Mouse (Mus musculus): Measurements from ENCODE around the gene Rnaseh2c.

DNA sequence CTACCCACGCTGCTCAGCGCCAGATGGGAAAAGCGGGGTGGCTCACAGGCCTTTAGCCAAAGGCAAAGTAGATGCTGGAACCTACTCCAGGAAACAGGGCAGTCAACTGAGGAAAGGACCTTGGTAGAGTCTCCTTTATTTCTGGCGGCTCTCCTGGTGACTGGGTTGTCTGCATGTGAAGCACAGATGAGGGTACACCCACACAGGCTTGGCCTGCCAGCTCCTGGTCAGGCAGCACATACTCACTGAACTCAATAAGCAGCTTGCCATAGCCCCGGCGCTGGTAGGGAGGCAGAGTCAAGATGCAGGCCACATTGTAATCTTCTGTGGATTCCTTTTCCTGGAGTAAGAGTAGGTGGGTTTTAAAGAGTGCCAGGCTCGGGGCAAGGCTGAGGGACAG lies 3.5 kb downstream of the Rnaseh2c start:
- no peak for TF ChIP-seq CTCF (IDR thresholded peaks at IDR 0.05)
- no peak for TF ChIP-seq EP300 (IDR thresholded peaks at IDR 0.05)
